Mouse (Mus musculus) cerebellum, adult 2 months (tissue): ENCODE data around the gene Lnx2.

ENCODE experiments used
- CTCF ChIP-seq: fragments of 200-500 bp; IDR thresholded peaks from 2 replicates; pipeline ENCODE4 v1.5.1; 2011; ENCODE audit warnings: low read depth, mild to moderate bottlenecking, control low read depth, low read length, moderate library complexity, borderline replicate concordance; ENCODE audit not compliant: insufficient read depth
- POLR2A ChIP-seq: fragments of 200-500 bp; IDR thresholded peaks from 2 replicates; pipeline ENCODE4 v1.6.1; 2011; ENCODE audit warnings: low read length, control low read depth, borderline replicate concordance; ENCODE audit not compliant: insufficient read depth

GRCm38 (mm10) chr5:146987588-146987987 lies 88.8 kb downstream of the Lnx2 start:
- TF ChIP-seq POLR2A (no peak), CTCF (no peak)
